Mouse (Mus musculus) CH12.LX (cell line): ENCODE data around the gene Sf3b6. TPM values are rescaled to one million over a fixed set of nuclear protein-coding genes. Genes with fewer than 3 reads are reported as not detected.
A peak's percentile ranks its signal among the peaks of the same experiment; 100 is the strongest.

Source experiments
- DNase-seq: peaks from one replicate; pipeline ENCODE4 v3.0.0-alpha.2; 2013; ENCODE audit errors: extremely low read depth
- H3K27ac ChIP-seq: 2 replicates; pipeline ENCODE4 v1.5.1; 2012; ENCODE audit warnings: low read depth, mild to moderate bottlenecking, control low read depth, moderate library complexity; ENCODE audit not compliant: insufficient read depth
- H3K27me3 ChIP-seq: replicated peaks from 2 replicates; pipeline ENCODE3; 2012; ENCODE audit warnings: inconsistent platforms
- H3K36me3 ChIP-seq, 2 experiments: replicated peaks in 1 of 2; 2 replicates each; pipeline versions ENCODE3 to v1.6.1; 2012; ENCODE audit warnings: inconsistent platforms in 1 of 2, low read length in 1 of 2, mild to moderate bottlenecking in 1 of 2, mixed read lengths in 1 of 2, moderate library complexity in 1 of 2; ENCODE audit not compliant: control insufficient read depth in 1 of 2, insufficient read depth in 1 of 2
- H3K4me1 ChIP-seq, 2 experiments: 2 replicates each; pipeline ENCODE4 v1.6.1; 2012; ENCODE audit warnings: inconsistent platforms in 1 of 2, moderate library complexity in 1 of 2; ENCODE audit not compliant: insufficient read depth in 2 of 2, control insufficient read depth in 1 of 2
- H3K4me2 ChIP-seq: 2 replicates; pipeline ENCODE4 v1.6.1; 2012; ENCODE audit warnings: low read depth, mild to moderate bottlenecking, control low read depth; ENCODE audit not compliant: poor library complexity, insufficient read depth, severe bottlenecking
- H3K4me3 ChIP-seq, 3 experiments: fragments of 150-350 bp in 1 of 3; sonication (generic) in 1 of 3; replicated peaks in 1 of 3; 2 replicates each; pipeline versions ENCODE3 to v1.5.1; 2011 to 2012; ENCODE audit warnings: low read depth in 2 of 3, low read length in 2 of 3, mild to moderate bottlenecking in 2 of 3, moderate library complexity in 2 of 3, control low read depth in 1 of 3, improper control_type of control experiment in 1 of 3, inconsistent platforms in 1 of 3, mixed read lengths in 1 of 3; ENCODE audit not compliant: poor library complexity in 1 of 3
- H3K79me2 ChIP-seq: replicated peaks from 2 replicates; pipeline ENCODE4 v1.6.1; 2012; ENCODE audit warnings: mild to moderate bottlenecking, moderate library complexity; ENCODE audit not compliant: control insufficient read depth, poor library complexity, insufficient read depth, severe bottlenecking; ENCODE audit errors: extremely low read depth
- H3K9ac ChIP-seq: 2 replicates; pipeline ENCODE4 v1.6.1; 2012; ENCODE audit warnings: low read depth, mild to moderate bottlenecking, control low read depth, moderate library complexity; ENCODE audit not compliant: insufficient read depth
- H3K9me3 ChIP-seq: replicated peaks from 2 replicates; pipeline ENCODE3; 2012; ENCODE audit warnings: low read length, inconsistent platforms, mixed read lengths
- BHLHE40 ChIP-seq: IDR thresholded peaks from 2 replicates; pipeline ENCODE4 v1.6.1; 2011; ENCODE audit warnings: mild to moderate bottlenecking, low read depth, low read length, improper control_type of control experiment
- CHD1 ChIP-seq: IDR thresholded peaks from 2 replicates; pipeline ENCODE4 v1.6.1; 2012; ENCODE audit warnings: low read depth, low read length, improper control_type of control experiment, inconsistent platforms
- CHD2 ChIP-seq: IDR thresholded peaks from 2 replicates; pipeline ENCODE4 v1.6.1; 2011; ENCODE audit warnings: low read length, improper control_type of control experiment
- E2F4 ChIP-seq: IDR thresholded peaks from 2 replicates; pipeline ENCODE4 v1.6.1; 2011; ENCODE audit warnings: low read depth, low read length, improper control_type of control experiment; ENCODE audit not compliant: insufficient replicate concordance
- ELF1 ChIP-seq: IDR thresholded peaks from 2 replicates; pipeline ENCODE4 v1.6.1; 2014; ENCODE audit warnings: low read depth, mild to moderate bottlenecking, inconsistent platforms, low read length, improper control_type of control experiment
- ETS1 ChIP-seq: conservative IDR thresholded peaks from 2 replicates; pipeline ENCODE4 v1.6.1; 2012; ENCODE audit warnings: low read depth, mild to moderate bottlenecking, inconsistent platforms, low read length, improper control_type of control experiment, moderate library complexity
- GABPA ChIP-seq: IDR thresholded peaks from 2 replicates; pipeline ENCODE4 v1.6.1; 2012; ENCODE audit warnings: low read depth, low read length, improper control_type of control experiment, inconsistent platforms; ENCODE audit not compliant: insufficient replicate concordance
- HCFC1 ChIP-seq: IDR thresholded peaks from 2 replicates; pipeline ENCODE4 v1.6.1; 2012; ENCODE audit warnings: low read depth, mild to moderate bottlenecking, inconsistent platforms, low read length, improper control_type of control experiment
- IRF4 ChIP-seq: IDR thresholded peaks from 2 replicates; pipeline ENCODE4 v1.6.1; 2014; ENCODE audit warnings: low read depth, mild to moderate bottlenecking, inconsistent platforms, low read length, improper control_type of control experiment
- KAT2A ChIP-seq: IDR thresholded peaks from 2 replicates; pipeline ENCODE4 v1.6.1; 2012; ENCODE audit warnings: low read length, improper control_type of control experiment, inconsistent platforms; ENCODE audit not compliant: insufficient replicate concordance
- MYC ChIP-seq: IDR thresholded peaks from 2 replicates; pipeline ENCODE4 v1.6.1; 2011; ENCODE audit warnings: low read depth, mild to moderate bottlenecking, improper control_type of control experiment, low read length
- NELFE ChIP-seq: IDR thresholded peaks from 2 replicates; pipeline ENCODE4 v1.6.1; 2011; ENCODE audit warnings: low read depth, low read length, improper control_type of control experiment
- POLR2A ChIP-seq: IDR thresholded peaks from 2 replicates; pipeline ENCODE4 v1.6.1; 2011; ENCODE audit warnings: low read depth, mild to moderate bottlenecking, improper control_type of control experiment, low read length
- RAD21 ChIP-seq: IDR thresholded peaks from 2 replicates; pipeline ENCODE4 v1.6.1; 2011; ENCODE audit warnings: low read depth, mild to moderate bottlenecking, low read length, improper control_type of control experiment, moderate library complexity
- RCOR1 ChIP-seq: conservative IDR thresholded peaks from 2 replicates; pipeline ENCODE4 v1.6.1; 2012; ENCODE audit warnings: low read depth, mild to moderate bottlenecking, inconsistent platforms, low read length, improper control_type of control experiment
- SIN3A ChIP-seq: IDR thresholded peaks from 2 replicates; pipeline ENCODE4 v1.6.1; 2012; ENCODE audit warnings: low read length, improper control_type of control experiment, inconsistent platforms
- SMC3 ChIP-seq: IDR thresholded peaks from 2 replicates; pipeline ENCODE4 v1.6.1; 2011; ENCODE audit warnings: low read depth, low read length, improper control_type of control experiment
- TCF12 ChIP-seq: IDR thresholded peaks from 2 replicates; pipeline ENCODE4 v1.6.1; 2014; ENCODE audit warnings: low read depth, mild to moderate bottlenecking, inconsistent platforms, low read length, improper control_type of control experiment
- UBTF ChIP-seq: IDR thresholded peaks from 2 replicates; pipeline ENCODE4 v1.6.1; 2012; ENCODE audit warnings: low read depth, mild to moderate bottlenecking, inconsistent platforms, low read length, improper control_type of control experiment, moderate library complexity
- USF1 ChIP-seq: IDR thresholded peaks from 2 replicates; pipeline ENCODE4 v1.6.1; 2014; ENCODE audit warnings: low read depth, mild to moderate bottlenecking, inconsistent platforms, low read length, improper control_type of control experiment
- USF2 ChIP-seq: conservative IDR thresholded peaks from 2 replicates; pipeline ENCODE4 v1.6.1; 2011; ENCODE audit warnings: low read depth, low read length, improper control_type of control experiment
- ZC3H11A ChIP-seq: IDR thresholded peaks from 2 replicates; pipeline ENCODE4 v1.6.1; 2012; ENCODE audit warnings: low read depth, mild to moderate bottlenecking, inconsistent platforms, low read length, improper control_type of control experiment
- ZMIZ1 ChIP-seq: IDR thresholded peaks from 2 replicates; pipeline ENCODE4 v1.6.1; 2012; ENCODE audit warnings: low read depth, mild to moderate bottlenecking, inconsistent platforms, low read length, improper control_type of control experiment
- ZNF384 ChIP-seq: IDR thresholded peaks from 2 replicates; pipeline ENCODE4 v1.6.1; 2012; ENCODE audit warnings: low read depth, low read length, improper control_type of control experiment, inconsistent platforms
- dilution Hi-C: fragments of 300-500 bp; cut with MboI; formaldehyde crosslinking; loops from 2 replicates; pipeline ENCODE4 v1.14.3; 2020; ENCODE audit warnings: low sequenced_read_pairs; ENCODE audit not compliant: extremely low pct_unique_long_range_greater_than_20kb, extremely low pct_ligation_motif_present
- in situ Hi-C: fragments of 300-500 bp; cut with MboI; formaldehyde crosslinking; loops from 3 replicates; pipeline ENCODE4 v1.14.3; 2019; ENCODE audit warnings: low sequenced_read_pairs, low pct_ligation_motif_present, low pct_unique_long_range_greater_than_20kb, mixed read lengths
- polyA plus RNA-seq: library from polyadenylated mRNA; unstranded; fragments of >175 nt; gene quantifications from 2 replicates; pipeline ENCODE4 v1.2.1, GENCODE M21; 2012; ENCODE audit warnings: low read depth; ENCODE audit not compliant: insufficient read length
- total RNA-seq, 2 experiments: library from RNA; depleted of rRNA; stranded (reverse); fragments of 300-350 nt in 1 of 2; fragments of >200 nt in 1 of 2; gene quantifications; 2 replicates each; pipeline ENCODE4 v1.2.3; 2012 to 2014

Sf3b6 gene
- total and polyA plus RNA-seq, 3 experiments, result 109 to 346 (median 151) TPM

- dilution Hi-C loops (no loop called here), in situ Hi-C loops (loop anchor here (25.0 kb wide), 1 partner anchor 605 kb away; the partner anchor contains the start of genes Cenpo and Ptrhd1)
- H3K79me2 ChIP-seq, result peaks cover 32% of the 10 kb centered on the region
- peaks cover 2 to 9% of the 10 kb centered on the region in 2 experiments for H3K36me3 ChIP-seq
- H3K4me1 ChIP-seq, result peaks cover 2 to 5% of the 10 kb centered on the region in 2 experiments; a peak in 2 of 4 replicates
- H3K4me2 ChIP-seq, result no peak overlapping the region
- H3K27ac ChIP-seq, result no peak overlapping the region
- DNase-seq, result no peak
- peaks cover 23% of the 10 kb centered on the region for H3K27me3 ChIP-seq
- no peaks in the 10 kb centered on the region for H3K9me3 ChIP-seq
- TF ChIP-seq ELF1 (no peak), ZMIZ1 (no peak), IRF4 (no peak), UBTF (no peak), KAT2A (no peak), RAD21 (no peak), SMC3 (no peak), SIN3A (no peak), USF2 (no peak), MYC (no peak)
- no peak overlapping the region for H3K4me3 ChIP-seq
- no peak overlapping the region for H3K9ac ChIP-seq
Observed at GRCm38 (mm10) chr12:4842456-4842855, 25.1 kb downstream of the Sf3b6 start.

- Histone ChIP-seq H3K4me1 (peaks cover 3 to 5% of the 10 kb centered on the region in 2 experiments; a peak in 2 of 4 replicates), H3K27ac (no peak within 1 kb of the TSS; the same call in 1 of the 2 replicates)
- in situ Hi-C loops, result loop anchor here (25.0 kb wide), 1 partner anchor 606 kb away; the partner anchor contains the start of genes Cenpo and Ptrhd1
Observed at GRCm38 (mm10) chr12:4842890-4843597, 25.7 kb downstream of the Sf3b6 start, which contains the start of gene Wdcp. Wdcp (plus strand) TSS chr12:4843303.

More at GRCm38 (mm10) chr12:4842890-4843597, 25.7 kb downstream of the Sf3b6 start, which contains the start of gene Wdcp:
- H3K4me2 ChIP-seq, result peak within 1 kb of the TSS; percentile 82
- dilution Hi-C loops, result no loop called here
- peaks cover 23% of the 10 kb centered on the region for H3K27me3 ChIP-seq
- H3K4me3 ChIP-seq, result peak within 1 kb of the TSS; percentile 67 to 78 (median 77)
- H3K9me3 ChIP-seq, result no peaks in the 10 kb centered on the region
- DNase-seq, result peak; percentile 92
- H3K36me3 ChIP-seq, result peaks cover 3 to 10% of the 10 kb centered on the region in 2 experiments
- H3K9ac ChIP-seq, result peak within 1 kb of the TSS; percentile 59
- H3K79me2 ChIP-seq, result peaks cover 33% of the 10 kb centered on the region
- TF ChIP-seq ZNF384 (0 out of 2 replicates have a peak, but pooled peaks have one; percentile 16), SIN3A (no peak; the same call in 1 of the 2 replicates), USF1 (peak; percentile 62), E2F4 (peak; percentile 95), RAD21 (no peak), CHD1 (no peak), NELFE (0 out of 2 replicates have a peak, but pooled peaks have one; percentile 10), POLR2A (peak; percentile 68), IRF4 (peak; percentile 46), RCOR1 (no peak), USF2 (no peak), HCFC1 (peak; percentile 94), GABPA (peak; percentile 27; the same call in 1 of the 2 replicates), TCF12 (peak; percentile 26; the same call in 1 of the 2 replicates), BHLHE40 (peak; percentile 23; the same call in 1 of the 2 replicates), ZC3H11A (no peak), ELF1 (peak; percentile 66), KAT2A (peak; percentile 93; the same call in 1 of the 2 replicates), ETS1 (0 out of 2 replicates have a peak, but pooled peaks have one; percentile 11), CHD2 (peak; percentile 83), ZMIZ1 (peak; percentile 37; the same call in 1 of the 2 replicates)
